Comparison of ENCODE assay signal across 8 mouse cellular contexts in the genomic region with DNA sequence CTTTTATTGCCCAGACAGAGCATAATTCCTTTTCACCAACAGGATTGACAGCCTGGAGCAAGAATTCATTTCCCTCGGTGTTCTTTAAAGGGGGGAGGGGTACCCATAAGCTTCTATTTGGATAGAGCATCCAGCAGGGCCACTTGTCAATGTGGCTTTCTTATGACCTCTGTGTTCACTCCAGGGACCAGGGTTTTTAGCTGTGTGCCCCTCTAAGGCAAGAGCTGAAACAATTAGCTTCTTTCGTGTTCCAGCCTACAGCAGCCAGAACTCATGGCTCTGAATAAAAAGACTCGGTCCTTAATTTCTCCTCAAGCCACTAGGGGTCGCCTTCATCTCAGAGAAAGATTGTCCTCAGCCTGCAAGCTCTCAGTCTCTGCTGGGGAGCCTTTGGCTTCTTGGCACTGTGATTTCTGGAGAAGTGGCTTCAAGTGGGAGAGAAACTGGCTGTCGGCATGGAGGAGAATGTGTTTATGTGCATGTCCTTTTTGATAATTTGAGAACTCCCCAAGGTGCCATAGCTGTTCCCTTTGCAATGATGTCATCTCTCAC. TPM values are rescaled to one million over a fixed set of nuclear protein-coding genes. Genes with fewer than 3 reads are reported as not detected.
A peak's percentile ranks its signal among the peaks of the same experiment; 100 is the strongest.
DNase-seq lines count a peak whose midpoint lies in the region; ATAC-seq and TF ChIP-seq lines count a peak whose summit lies in the region.

No protein-coding gene starts in this region.

- no peak overlapping the region; the same call in 1 of the 2 replicates for H3K9ac ChIP-seq in heart, embryonic 12.5 days
- no peak overlapping the region for H3K9ac ChIP-seq in kidney, embryonic 16.5 days (replicated peaks; ENCODE audit: low read length)

- H3K9me3 ChIP-seq in heart, embryonic 12.5 days (replicated peaks) = peaks cover 13% of the 10 kb centered on the region
- peaks cover 15% of the 10 kb centered on the region for H3K9me3 ChIP-seq in kidney, embryonic 16.5 days (ENCODE audit: low read length)

- H3K4me2 ChIP-seq in heart, embryonic 12.5 days = peak overlapping the region; percentile 49
- no peak overlapping the region for H3K4me2 ChIP-seq in kidney, embryonic 16.5 days (replicated peaks; ENCODE audit: low read depth, low read length)
- H3K4me2 ChIP-seq in myocyte (ENCODE audit: low read depth) = peak overlapping the region; percentile 55

- no peaks in the 10 kb centered on the region for H3K79me3 ChIP-seq in C2C12 (ENCODE audit: low read depth)

- H3K4me1 ChIP-seq in heart, embryonic 12.5 days (replicated peaks) = peaks cover 28% of the 10 kb centered on the region
- H3K4me1 ChIP-seq in kidney, embryonic 16.5 days (ENCODE audit: insufficient read depth, low read length) = peaks cover 22% of the 10 kb centered on the region

- ATAC-seq in erythroid progenitor cell, adult 5-6 weeks (replicated peaks; ENCODE audit: low FRiP score, poor library complexity, severe bottlenecking) = peak; percentile 85
- ATAC-seq in heart, embryonic 12.5 days (ENCODE audit: insufficient number of reproducible peaks, low FRiP score) = no peak
- ATAC-seq in kidney, embryonic 16.5 days (ENCODE audit: low FRiP score, low TSS enrichment) = peak; percentile 81

- no peak overlapping the region for H3K27ac ChIP-seq in heart, embryonic 12.5 days (ENCODE audit: poor library complexity, severe bottlenecking)
- H3K27ac ChIP-seq in kidney, embryonic 16.5 days (ENCODE audit: low read length) = no peak overlapping the region

- H3K4me3 ChIP-seq in C2C12 (ENCODE audit: insufficient read depth, poor library complexity, severe bottlenecking) = no peak overlapping the region
- H3K4me3 ChIP-seq in heart, embryonic 12.5 days = no peak overlapping the region
- no peak overlapping the region for H3K4me3 ChIP-seq in kidney, embryonic 16.5 days (ENCODE audit: low read length)
- H3K4me3 ChIP-seq in myocyte = no peak overlapping the region

- no peaks in the 10 kb centered on the region for H3K36me3 ChIP-seq in C2C12 (ENCODE audit: control insufficient read depth, insufficient read depth)
- H3K36me3 ChIP-seq in heart, embryonic 12.5 days = no peaks in the 10 kb centered on the region
- H3K36me3 ChIP-seq in kidney, embryonic 16.5 days (ENCODE audit: insufficient read depth, low read length) = no peaks in the 10 kb centered on the region
- H3K36me3 ChIP-seq in myocyte (ENCODE audit: control insufficient read depth, insufficient read depth) = no peaks in the 10 kb centered on the region
- no peaks in the 10 kb centered on the region for H3K36me3 ChIP-seq in splenic B cell, adult 2 months (ENCODE audit: control insufficient read depth, insufficient read depth, low read length, poor library complexity, severe bottlenecking)

- H3K27me3 ChIP-seq in C2C12 (ENCODE audit: control insufficient read depth, insufficient read depth, insufficient read length) (no peaks in the 10 kb centered on the region), myocyte (ENCODE audit: control insufficient read depth, insufficient read depth, insufficient read length) (no peaks in the 10 kb centered on the region)
- peaks cover 10% of the 10 kb centered on the region for H3K27me3 ChIP-seq in heart, embryonic 12.5 days (replicated peaks)
- H3K27me3 ChIP-seq in kidney, embryonic 16.5 days (ENCODE audit: insufficient read depth, low read length) = no peaks in the 10 kb centered on the region
- H3K27me3 ChIP-seq in splenic B cell, adult 2 months (ENCODE audit: control insufficient read depth, insufficient read depth, low read length, poor library complexity, severe bottlenecking) = no peaks in the 10 kb centered on the region

- 5% methylated on average over 5 of the region's 5 CpGs for WGBS in heart, embryonic 12.5 days
- 5% methylated on average over 5 of the region's 5 CpGs for WGBS in kidney, embryonic 16.5 days

- H3K79me2 ChIP-seq in C2C12 (ENCODE audit: control insufficient read depth, insufficient read depth) (no peaks in the 10 kb centered on the region), myocyte (ENCODE audit: control insufficient read depth, insufficient read depth) (no peaks in the 10 kb centered on the region)

- TF ChIP-seq CTCF in C2C12 (IDR thresholded peaks at IDR 0.05; ENCODE audit: control insufficient read depth, insufficient read depth, insufficient read length) = peak; percentile 18

- TF ChIP-seq POLR2A in myocyte (IDR thresholded peaks at IDR 0.05; ENCODE audit: insufficient read length, low read depth) = no peak

- H3ac ChIP-seq in C2C12 (ENCODE audit: control insufficient read depth, insufficient read length, low read depth) = no peak overlapping the region
- H3ac ChIP-seq in myocyte (ENCODE audit: control insufficient read depth, insufficient read length) = no peak overlapping the region

- DNase-seq in brain, adult 2 months (ENCODE audit: low read depth, low spot score) = peak; percentile 97
- peak; percentile 71 for DNase-seq in liver
- peak; percentile 83 for DNase-seq in splenic B cell, adult 2 months (ENCODE audit: low read depth, low spot score)

TF ChIP-seq in C2C12, 6 proteins besides CTCF, POLR2A, EP300 and RAD21:
- TF ChIP-seq MYOG (IDR thresholded peaks at IDR 0.05; ENCODE audit: control insufficient read depth, extremely low read depth, insufficient read length) (no peak), USF1 (IDR thresholded peaks at IDR 0.05; ENCODE audit: low read depth) (no peak), FOSL1 (IDR thresholded peaks at IDR 0.05; ENCODE audit: insufficient read depth, low read length, poor library complexity, severe bottlenecking) (no peak), MAX (IDR thresholded peaks at IDR 0.05) (no peak), MYOD1 (IDR thresholded peaks at IDR 0.05; ENCODE audit: control insufficient read depth, insufficient read length, low read depth) (no peak), CEBPB (IDR thresholded peaks at IDR 0.05; ENCODE audit: low read depth) (no peak)

TF ChIP-seq in myocyte, 11 proteins besides CTCF, POLR2A, EP300 and RAD21:
- TF ChIP-seq MYOD1 (IDR thresholded peaks at IDR 0.05; ENCODE audit: control insufficient read depth in 1 of 3, insufficient read length in 2 of 3, low read depth in 2 of 3) = no peak
- TF ChIP-seq TCF12 (IDR thresholded peaks at IDR 0.05; ENCODE audit: insufficient read depth, poor library complexity, severe bottlenecking) = no peak
- TF ChIP-seq MAX (IDR thresholded peaks at IDR 0.05; ENCODE audit: low read depth) = no peak
- no peak for TF ChIP-seq REST (IDR thresholded peaks at IDR 0.05; ENCODE audit: insufficient read depth, insufficient read length)
- TF ChIP-seq POLR2AphosphoS2 (IDR thresholded peaks at IDR 0.05; ENCODE audit: insufficient read length, low read depth) = no peak
- TF ChIP-seq MYOG (IDR thresholded peaks at IDR 0.05; ENCODE audit: control insufficient read depth in 1 of 3, insufficient read depth in 1 of 3, insufficient read length in 2 of 3, low read depth in 2 of 3) = no peak
- TF ChIP-seq CEBPB (IDR thresholded peaks at IDR 0.05; ENCODE audit: insufficient read depth, poor library complexity, severe bottlenecking) = no peak
- no peak for TF ChIP-seq TCF3 (IDR thresholded peaks at IDR 0.05; ENCODE audit: insufficient read length, low read depth)
- TF ChIP-seq SRF (IDR thresholded peaks at IDR 0.05; ENCODE audit: control insufficient read depth, insufficient read length, low read depth) = no peak
- TF ChIP-seq E2F4 (IDR thresholded peaks at IDR 0.05; ENCODE audit: insufficient read depth) = no peak
- TF ChIP-seq USF1 (IDR thresholded peaks at IDR 0.05; ENCODE audit: low read depth) = no peak

RNA-seq across cellular contexts. Expression of gene Npr2, which starts 1.6 kb away (rescaled TPM):
- polyA plus RNA-seq in C2C12 (2012; fragmentation: generic; extraction: Trizol) = 7.3 TPM
- 10.8 TPM in 1 of 2 replicates, not detected in the other for total RNA-seq in erythroid progenitor cell, adult 5-6 weeks (2015; ENCODE audit: low replicate concordance)
- total RNA-seq in erythroid progenitor cell, adult 5-6 weeks (2017; ENCODE audit: low replicate concordance) = 0.13 TPM in 1 of 2 replicates, not detected in the other
- polyA plus RNA-seq in heart, embryonic 12.5 days (2016; fragmentation: Nextera tagmentation; extraction: Ambion mirVana) = 11.0 and 11.2 TPM in 2 replicates
- polyA plus RNA-seq in kidney, embryonic 16.5 days (2015; fragmentation: Nextera tagmentation; extraction: Ambion mirVana) = 9.1 and 9.5 TPM in 2 replicates
- 9.1 TPM for polyA plus RNA-seq in myocyte (2012; fragmentation: generic; extraction: Trizol)

RNA-seq across cellular contexts. Expression of gene Spag8, which starts 23.3 kb away (rescaled TPM):
- polyA plus RNA-seq in C2C12 (2012; fragmentation: generic; extraction: Trizol) (0.04 TPM), myocyte (2012; fragmentation: generic; extraction: Trizol) (0.02 TPM)
- total RNA-seq in erythroid progenitor cell, adult 5-6 weeks (2015; ENCODE audit: low replicate concordance) = not detected in 2 replicates
- total RNA-seq in erythroid progenitor cell, adult 5-6 weeks (2017; ENCODE audit: low replicate concordance) = 3.9 TPM in 1 of 2 replicates, not detected in the other
- 0.40 and 0.51 TPM in 2 replicates for polyA plus RNA-seq in heart, embryonic 12.5 days (2016; fragmentation: Nextera tagmentation; extraction: Ambion mirVana)
- polyA plus RNA-seq in kidney, embryonic 16.5 days (2015; fragmentation: Nextera tagmentation; extraction: Ambion mirVana) = 1.4 TPM in 2 replicates

RNA-seq across cellular contexts. Expression of gene Hint2, which starts 26.2 kb away (rescaled TPM):
- polyA plus RNA-seq in C2C12 (2012; fragmentation: generic; extraction: Trizol) = 48.0 TPM
- 18.9 and 26.7 TPM in 2 replicates for total RNA-seq in erythroid progenitor cell, adult 5-6 weeks (2015; ENCODE audit: low replicate concordance)
- 6.5 and 12.0 TPM in 2 replicates for total RNA-seq in erythroid progenitor cell, adult 5-6 weeks (2017; ENCODE audit: low replicate concordance)
- polyA plus RNA-seq in heart, embryonic 12.5 days (2016; fragmentation: Nextera tagmentation; extraction: Ambion mirVana) = 130 and 139 TPM in 2 replicates
- polyA plus RNA-seq in kidney, embryonic 16.5 days (2015; fragmentation: Nextera tagmentation; extraction: Ambion mirVana) = 125 and 134 TPM in 2 replicates
- 99.1 TPM for polyA plus RNA-seq in myocyte (2012; fragmentation: generic; extraction: Trizol)

RNA-seq across cellular contexts. Expression of gene Tmem8b, which starts 38.7 kb away (rescaled TPM):
- polyA plus RNA-seq in C2C12 (2012; fragmentation: generic; extraction: Trizol) = 0.16 TPM
- 1.4 TPM in 1 of 2 replicates, not detected in the other for total RNA-seq in erythroid progenitor cell, adult 5-6 weeks (2015; ENCODE audit: low replicate concordance)
- total RNA-seq in erythroid progenitor cell, adult 5-6 weeks (2017; ENCODE audit: low replicate concordance) = 0.64 TPM in 1 of 2 replicates, not detected in the other
- 5.1 and 5.6 TPM in 2 replicates for polyA plus RNA-seq in heart, embryonic 12.5 days (2016; fragmentation: Nextera tagmentation; extraction: Ambion mirVana)
- 2.8 and 4.7 TPM in 2 replicates for polyA plus RNA-seq in kidney, embryonic 16.5 days (2015; fragmentation: Nextera tagmentation; extraction: Ambion mirVana)
- 1.7 TPM for polyA plus RNA-seq in myocyte (2012; fragmentation: generic; extraction: Trizol)

RNA-seq across cellular contexts. Expression of gene Fam221b, which starts 38.8 kb away (rescaled TPM):
- polyA plus RNA-seq in C2C12 (2012; fragmentation: generic; extraction: Trizol) = 1.4 TPM
- total RNA-seq in erythroid progenitor cell, adult 5-6 weeks (2015; ENCODE audit: low replicate concordance) = not detected in 2 replicates
- total RNA-seq in erythroid progenitor cell, adult 5-6 weeks (2017; ENCODE audit: low replicate concordance) = 1.7 TPM in 1 of 2 replicates, not detected in the other
- 3.8 and 3.9 TPM in 2 replicates for polyA plus RNA-seq in heart, embryonic 12.5 days (2016; fragmentation: Nextera tagmentation; extraction: Ambion mirVana)
- polyA plus RNA-seq in kidney, embryonic 16.5 days (2015; fragmentation: Nextera tagmentation; extraction: Ambion mirVana) = 1.6 and 3.2 TPM in 2 replicates
- 3.4 TPM for polyA plus RNA-seq in myocyte (2012; fragmentation: generic; extraction: Trizol)
